Comparison of ENCODE assay signal across 14 mouse cellular contexts in genomic region chr11:7145221-7145620, GRCm38 (mm10). TPM values are rescaled to one million over a fixed set of nuclear protein-coding genes. Genes with fewer than 3 reads are reported as not detected.
A peak's percentile ranks its signal among the peaks of the same experiment; 100 is the strongest.
DNase-seq lines count a peak whose midpoint lies in the region; ATAC-seq lines count a peak whose summit lies in the region.
"Had no signal": no experiment of that assay in that cellular context is flagged by ENCODE, and none has a peak within 500 bp of the region (broad histone marks: within the 10 kb centered on the region; RNA-seq: fewer than 3 reads in every experiment).

No protein-coding gene starts in this region.

- H3K9me3 ChIP-seq in heart, embryonic 16.5 days (replicated peaks; ENCODE audit: control insufficient read depth, low read length), result no peaks in the 10 kb centered on the region
- H3K9me3 ChIP-seq: hindbrain, embryonic 10.5 days had no signal

- no peak overlapping the region for H3K27ac ChIP-seq in heart, embryonic 16.5 days (ENCODE audit: low read length)
- H3K27ac ChIP-seq: hindbrain, embryonic 10.5 days; kidney, postnatal 0 days; macrophage had no signal

- H3K4me1 ChIP-seq in heart, embryonic 16.5 days (ENCODE audit: control insufficient read depth, insufficient read depth, low read length), result peaks cover 3% of the 10 kb centered on the region

- 51% methylated on average over 4 of the region's 4 CpGs for WGBS in heart, embryonic 16.5 days

- H3K4me3 ChIP-seq in heart, embryonic 16.5 days (ENCODE audit: low read length), result no peak overlapping the region
- H3K4me3 ChIP-seq: erythroblast, embryonic 14.5 days; hindbrain, embryonic 10.5 days had no signal

- no peak overlapping the region for H3K4me2 ChIP-seq in heart, embryonic 16.5 days (ENCODE audit: low read depth, low read length)

- H3K9ac ChIP-seq in heart, embryonic 16.5 days (ENCODE audit: low read length), result no peak overlapping the region

- DNase-seq in heart, postnatal 14 days, result no peak
- DNase-seq in CD4-positive, CD25-positive, alpha-beta regulatory T cell, adult 2 months (ENCODE audit: low read depth, low spot score), result peak; percentile 85
- peak; percentile 6 for DNase-seq in c-Kit-positive CD71-negative TER-119-negative erythroid progenitor cells, embryonic 14.5 days (ENCODE audit: low read depth)
- DNase-seq in urinary bladder, postnatal 25 days (ENCODE audit: low spot score), result no peak
- no peak for DNase-seq in cerebellum, postnatal 4 days (ENCODE audit: low spot score in 2 of 2)
- no peak for DNase-seq in left cerebral cortex, postnatal 14 days (ENCODE audit: low spot score in 2 of 2)
- DNase-seq: cerebellum, postnatal 36 days; gastrocnemius, postnatal 25 days had no signal

- intact Hi-C loops in heart, postnatal 14 days (cut with DNase I), result loop anchor here (10.0 kb wide), 1 partner anchor 240 kb away; no protein-coding TSS in a partner anchor
- intact Hi-C loops in left cerebral cortex, postnatal 14 days (cut with DNase I), result no loop called here

- no peaks in the 10 kb centered on the region for H3K36me3 ChIP-seq in heart, embryonic 16.5 days (ENCODE audit: control insufficient read depth, insufficient read depth)
- H3K36me3 ChIP-seq: hindbrain, embryonic 10.5 days had no signal

- ATAC-seq in heart, embryonic 16.5 days (replicated peaks; ENCODE audit: extremely low read depth, insufficient read depth, low FRiP score), result 0 out of 2 replicates have a peak, but pooled peaks have one; percentile 42
- 0 out of 2 replicates have a peak, but pooled peaks have one; percentile 27 for ATAC-seq in neutrophil, adult 5-6 weeks (ENCODE audit: extremely low read depth, insufficient number of reproducible peaks, low FRiP score, poor library complexity, severe bottlenecking)

- no peaks in the 10 kb centered on the region for H3K27me3 ChIP-seq in heart, embryonic 16.5 days (ENCODE audit: control insufficient read depth, insufficient read depth, low read length)

RNA-seq across cellular contexts. Expression of gene Gm11985, which starts 43.1 kb away (rescaled TPM):
- not detected in 2 replicates for polyA plus RNA-seq in heart, embryonic 16.5 days (2015; fragmentation: Nextera tagmentation; extraction: Ambion mirVana)
- not detected for total RNA-seq in heart, postnatal 14 days (2021)
- total RNA-seq in neutrophil, adult 5-6 weeks (2017), result not detected in 2 replicates
- total RNA-seq in left cerebral cortex, postnatal 14 days (2021), result not detected
- total RNA-seq: gastrocnemius, postnatal 25 days had no signal
- polyA plus RNA-seq: erythroblast, embryonic 14.5 days; hindbrain, embryonic 10.5 days; kidney, postnatal 0 days; macrophage had no signal

RNA-seq across cellular contexts. Expression of gene Igfbp1, which starts 52.4 kb away (rescaled TPM):
- 0.19 and 0.45 TPM in 2 replicates for polyA plus RNA-seq in heart, embryonic 16.5 days (2015; fragmentation: Nextera tagmentation; extraction: Ambion mirVana)
- not detected for total RNA-seq in heart, postnatal 14 days (2021)
- not detected in 2 replicates for total RNA-seq in neutrophil, adult 5-6 weeks (2017)
- under 1 TPM in 1 of 2 experiments, not detected in 1; 0.31 TPM for total RNA-seq in left cerebral cortex, postnatal 14 days (2021)
- total RNA-seq: gastrocnemius, postnatal 25 days had no signal
- polyA plus RNA-seq: macrophage had no signal

Comparison
In these comparisons a context has a peak if more than half of its experiments do, and no peak if none do; other contexts are left out.
1. DNase-seq: peak in CD4-positive, CD25-positive, alpha-beta regulatory T cell, adult 2 months (single experiment) and c-Kit-positive CD71-negative TER-119-negative erythroid progenitor cells, embryonic 14.5 days (single experiment); none in heart, postnatal 14 days (0 of 2), urinary bladder, postnatal 25 days (single experiment), cerebellum, postnatal 4 days (0 of 2) and left cerebral cortex, postnatal 14 days (0 of 2).